Mouse (Mus musculus): Measurements from ENCODE around the gene Gm49383.
"Not testable (repeated sequence)": the region's sequence is repeated elsewhere in the genome, so short reads cannot be mapped to it uniquely, and the experiment has no call there.

The Gm49383 gene

GRCm38 (mm10) chr12:69163586-69163985 is 33.3 kb downstream of the Gm49383 start:
- not testable (repeated sequence) for DNase-seq

- DNase-seq = not testable (repeated sequence)
Measured at GRCm38 (mm10) chr12:69160677-69161076, 36.2 kb downstream of the Gm49383 start.

GRCm38 (mm10) chr12:69159578-69159940 is 37.3 kb downstream of the Gm49383 start:
- DNase-seq = peak; percentile 14 to 44

GRCm38 (mm10) chr12:69158765-69159577 is 37.9 kb downstream of the Gm49383 start, which contains the start of gene Rps29:
TSS of gene Rps29 (minus strand) at chr12:69159186.
- DNase-seq = peak; percentile 96 to 98

- DNase-seq = no peak
Measured at GRCm38 (mm10) chr12:69158366-69158764, 38.5 kb downstream of the Gm49383 start.

GRCm38 (mm10) chr12:69157107-69157506 is 39.8 kb downstream of the Gm49383 start:
- DNase-seq = no peak

- DNase-seq = no peak
Measured at GRCm38 (mm10) chr12:69156436-69156835, 40.5 kb downstream of the Gm49383 start.

- no peak for DNase-seq
Measured at GRCm38 (mm10) chr12:69155923-69156322, 41.0 kb downstream of the Gm49383 start.

GRCm38 (mm10) chr12:69150049-69150448 is 46.9 kb downstream of the Gm49383 start:
- no peak for DNase-seq

GRCm38 (mm10) chr12:69147166-69147735 is 49.7 kb downstream of the Gm49383 start:
- no peak for DNase-seq

GRCm38 (mm10) chr12:69143460-69143859 is 53.4 kb downstream of the Gm49383 start:
- no peak for DNase-seq

- no peak for DNase-seq
Measured at GRCm38 (mm10) chr12:69139841-69140240, 57.1 kb downstream of the Gm49383 start.

GRCm38 (mm10) chr12:69139201-69139600 is 57.7 kb downstream of the Gm49383 start:
- no peak for DNase-seq
